Mouse (Mus musculus) limb, embryonic 14.5 days (tissue): Measurements from ENCODE around the gene Mns1. TPM values are rescaled to one million over a fixed set of nuclear protein-coding genes. Genes with fewer than 3 reads are reported as not detected.

Source experiments
- ATAC-seq: fragments of 200-750 bp; cut with Nextera tagmentation; 2 replicates; pipeline ENCODE4 v1.8.0; 2017; ENCODE audit warnings: low read depth, moderate number of reproducible peaks, moderate TSS enrichment; ENCODE audit not compliant: low FRiP score
- DNase-seq: peaks from one replicate; pipeline ENCODE4 v3.0.0-alpha.2; 2015; ENCODE audit warnings: low spot score
- H3K27ac ChIP-seq: fragments of 300-500 bp; sonication (generic); replicated peaks from 2 replicates; pipeline ENCODE4 v1.5.1; 2014; ENCODE audit warnings: low read depth, mild to moderate bottlenecking, low read length, moderate library complexity, mixed read lengths
- H3K27me3 ChIP-seq: fragments of 300-500 bp; sonication (generic); 2 replicates; pipeline ENCODE4 v1.6.1; 2014; ENCODE audit warnings: low read length, mixed read lengths; ENCODE audit not compliant: control insufficient read depth, insufficient read depth
- H3K36me3 ChIP-seq: fragments of 300-500 bp; sonication (generic); 2 replicates; pipeline ENCODE4 v1.6.1; 2014; ENCODE audit warnings: mild to moderate bottlenecking, low read length, moderate library complexity, mixed read lengths; ENCODE audit not compliant: control insufficient read depth, insufficient read depth
- H3K4me1 ChIP-seq: fragments of 300-500 bp; sonication (generic); 2 replicates; pipeline ENCODE4 v1.6.1; 2014; ENCODE audit warnings: antibody characterized with exemption, low read length, mixed read lengths; ENCODE audit not compliant: control insufficient read depth, insufficient read depth
- H3K4me2 ChIP-seq: fragments of 300-500 bp; sonication (generic); replicated peaks from 2 replicates; pipeline ENCODE4 v1.6.1; 2014; ENCODE audit warnings: low read depth, mild to moderate bottlenecking, low read length, moderate library complexity; ENCODE audit not compliant: severe bottlenecking
- H3K4me3 ChIP-seq: fragments of 300-500 bp; sonication (generic); replicated peaks from 2 replicates; pipeline ENCODE4 v1.5.1; 2014; ENCODE audit warnings: low read length
- H3K9ac ChIP-seq: fragments of 300-500 bp; sonication (generic); 2 replicates; pipeline ENCODE4 v1.6.1; 2014; ENCODE audit warnings: mild to moderate bottlenecking, low read depth, low read length, moderate library complexity; ENCODE audit not compliant: severe bottlenecking
- H3K9me3 ChIP-seq: fragments of 300-500 bp; sonication (generic); 2 replicates; pipeline ENCODE4 v1.6.1; 2016; ENCODE audit warnings: low read length; ENCODE audit not compliant: control insufficient read depth
- POLR2A ChIP-seq: fragments of 200-500 bp; IDR thresholded peaks from 2 replicates; pipeline ENCODE4 v1.8.0; 2012; ENCODE audit warnings: inconsistent platforms, mild to moderate bottlenecking, moderate library complexity, borderline replicate concordance; ENCODE audit not compliant: insufficient read depth, insufficient read length; ENCODE audit errors: extremely low read depth
- WGBS: fragments of 180-500 bp; shearing (Covaris S2); extraction: QIAGEN DNeasy Blood & Tissue Kit; methylation state at CpG from one replicate; pipeline ENCODE4 v1.1.7; 2014; 5-methylcytosine and 5-hydroxymethylcytosine counted together
- polyA plus RNA-seq, 2 experiments: library from polyadenylated mRNA; depleted of rRNA in 1 of 2; stranded (reverse) in 1 of 2; unstranded in 1 of 2; fragments of >200 nt; fragmentation: Nextera tagmentation in 1 of 2; extraction: Ambion mirVana in 1 of 2; gene quantifications; 2 replicates each; pipeline versions ENCODE4 v1.2.1 to v1.2.3; 2012 to 2014

Mns1 gene
- polyA plus RNA-seq, 2 experiments, result 15.4 to 22.5 TPM

- Histone ChIP-seq H3K27me3 (no peaks in the 10 kb centered on the region), H3K9me3 (no peaks in the 10 kb centered on the region), H3K4me3 (no peak overlapping the region), H3K4me2 (no peak overlapping the region), H3K4me1 (no peaks in the 10 kb centered on the region), H3K36me3 (peaks cover 8% of the 10 kb centered on the region; the same call in 1 of the 2 replicates), H3K27ac (no peak overlapping the region), H3K9ac (no peak overlapping the region)
- 97% methylated on average over 1 of the region's 1 CpGs for WGBS
- TF ChIP-seq POLR2A, result no peak
- ATAC-seq (no peak), DNase-seq (no peak)
These were observed 32.0 kb downstream of the Mns1 start for GRCm38 (mm10) chr9:72469851-72470250.

- H3K36me3 ChIP-seq, result peaks cover 20% of the 10 kb centered on the region
- no peak for TF ChIP-seq POLR2A
These were observed 37.7 kb downstream of the Mns1 start for GRCm38 (mm10) chr9:72475511-72475910.

GRCm38 (mm10) chr9:72477306-72477705, 39.5 kb downstream of the Mns1 start:
- ATAC-seq (no peak), DNase-seq (no peak)
- H3K4me1 ChIP-seq, result no peaks in the 10 kb centered on the region
- H3K27ac ChIP-seq, result no peak overlapping the region
- no peaks in the 10 kb centered on the region for H3K27me3 ChIP-seq
- WGBS, result 44% methylated on average over 6 of the region's 6 CpGs
- no peak overlapping the region for H3K4me2 ChIP-seq
- H3K9ac ChIP-seq, result no peak overlapping the region
- H3K4me3 ChIP-seq, result no peak overlapping the region
- no peaks in the 10 kb centered on the region for H3K9me3 ChIP-seq
- no peak for TF ChIP-seq POLR2A
- peaks cover 34% of the 10 kb centered on the region for H3K36me3 ChIP-seq

More at GRCm38 (mm10) chr9:72475511-72475910, 37.7 kb downstream of the Mns1 start:
- Histone ChIP-seq H3K9me3 (no peaks in the 10 kb centered on the region), H3K4me2 (no peak overlapping the region), H3K27me3 (no peaks in the 10 kb centered on the region), H3K27ac (no peak overlapping the region), H3K9ac (no peak overlapping the region), H3K4me3 (no peak overlapping the region), H3K4me1 (no peaks in the 10 kb centered on the region)
- no peak for DNase-seq
- WGBS, result 49% methylated on average over 9 of the region's 9 CpGs
- ATAC-seq, result no peak

- no peak for ATAC-seq
- Histone ChIP-seq H3K9ac (no peak overlapping the region), H3K9me3 (no peaks in the 10 kb centered on the region), H3K4me1 (no peaks in the 10 kb centered on the region), H3K4me3 (no peak overlapping the region), H3K36me3 (peaks cover 29% of the 10 kb centered on the region), H3K4me2 (no peak overlapping the region), H3K27me3 (no peaks in the 10 kb centered on the region), H3K27ac (no peak overlapping the region)
- TF ChIP-seq POLR2A, result no peak
- 82% methylated on average over 1 of the region's 1 CpGs for WGBS
- no peak for DNase-seq
These were observed 41.5 kb downstream of the Mns1 start for GRCm38 (mm10) chr9:72479276-72479675.

- H3K4me2 ChIP-seq, result no peak overlapping the region
- ATAC-seq (no peak), DNase-seq (no peak)
- no peaks in the 10 kb centered on the region for H3K27me3 ChIP-seq
- no peak overlapping the region for H3K4me3 ChIP-seq
- H3K27ac ChIP-seq, result no peak overlapping the region
- H3K9me3 ChIP-seq, result no peaks in the 10 kb centered on the region
- no peak overlapping the region for H3K9ac ChIP-seq
- no peaks in the 10 kb centered on the region for H3K36me3 ChIP-seq
- H3K4me1 ChIP-seq, result peaks cover 5% of the 10 kb centered on the region; the same call in 1 of the 2 replicates
- TF ChIP-seq POLR2A, result no peak
These were observed 50.7 kb downstream of the Mns1 start for GRCm38 (mm10) chr9:72488523-72488922.

- no peaks in the 10 kb centered on the region for H3K27me3 ChIP-seq
- H3K9me3 ChIP-seq, result no peaks in the 10 kb centered on the region
- no peak overlapping the region for H3K27ac ChIP-seq
- no peaks in the 10 kb centered on the region for H3K36me3 ChIP-seq
- H3K4me2 ChIP-seq, result no peak overlapping the region
- H3K9ac ChIP-seq, result no peak overlapping the region
- H3K4me3 ChIP-seq, result no peak overlapping the region
- DNase-seq (no peak), ATAC-seq (no peak)
- H3K4me1 ChIP-seq, result peaks cover 5% of the 10 kb centered on the region; the same call in 1 of the 2 replicates
- WGBS, result 89% methylated on average over 5 of the region's 5 CpGs
- TF ChIP-seq POLR2A, result no peak
These were observed 51.3 kb downstream of the Mns1 start for GRCm38 (mm10) chr9:72489131-72489530.
